Comparison of ENCODE assay signal across 10 mouse cellular contexts in genomic region chr14:31604916-31605315, GRCm38 (mm10). TPM values are rescaled to one million over a fixed set of nuclear protein-coding genes. Genes with fewer than 3 reads are reported as not detected.
DNase-seq lines count a peak whose midpoint lies in the region; ATAC-seq and TF ChIP-seq lines count a peak whose summit lies in the region.
"Had no signal": no experiment of that assay in that cellular context is flagged by ENCODE, and none has a peak within 500 bp of the region (broad histone marks: within the 10 kb centered on the region; RNA-seq: fewer than 3 reads in every experiment).

No protein-coding gene starts in this region.

- H3K36me3 ChIP-seq in kidney, postnatal 0 days (ENCODE audit: insufficient read depth, low read length), result no peaks in the 10 kb centered on the region
- no peaks in the 10 kb centered on the region for H3K36me3 ChIP-seq in kidney, embryonic 14.5 days (ENCODE audit: control insufficient read depth, insufficient read depth, low read length)
- H3K36me3 ChIP-seq: limb, embryonic 15.5 days had no signal

- no peak overlapping the region for H3K4me3 ChIP-seq in kidney, postnatal 0 days (replicated peaks; ENCODE audit: low read depth, low read length)
- no peak overlapping the region for H3K4me3 ChIP-seq in kidney, embryonic 14.5 days (ENCODE audit: low read length)
- H3K4me3 ChIP-seq: limb, embryonic 15.5 days had no signal

- ATAC-seq in kidney, postnatal 0 days (replicated peaks; ENCODE audit: low FRiP score, low read depth), result no peak
- ATAC-seq in kidney, embryonic 14.5 days (ENCODE audit: low FRiP score, low TSS enrichment), result no peak
- ATAC-seq in Patski, result no peak

- CTCF ChIA-PET in Patski (lab: Charles Lee), result interaction anchor here (2.1 to 3.2 kb wide), 3 partner anchors 10 to 85 kb away, joined by 4 to 17 read pairs (median 8); no protein-coding TSS in a partner anchor

- POLR2A ChIA-PET in Patski (lab: Charles Lee), result no interaction called here

- H3K27ac ChIP-seq in kidney, postnatal 0 days, result no peak overlapping the region
- no peak overlapping the region for H3K27ac ChIP-seq in kidney, embryonic 14.5 days (ENCODE audit: low read depth, low read length)
- H3K27ac ChIP-seq: limb, embryonic 15.5 days had no signal

- H3K4me2 ChIP-seq in kidney, postnatal 0 days (ENCODE audit: low read length), result no peak overlapping the region
- no peak overlapping the region for H3K4me2 ChIP-seq in kidney, embryonic 14.5 days (replicated peaks; ENCODE audit: low read depth, low read length)
- H3K4me2 ChIP-seq: limb, embryonic 15.5 days had no signal

- no peaks in the 10 kb centered on the region for H3K27me3 ChIP-seq in kidney, postnatal 0 days (ENCODE audit: insufficient read depth, low read length)
- H3K27me3 ChIP-seq in kidney, embryonic 14.5 days (ENCODE audit: control insufficient read depth, insufficient read depth, low read length), result no peaks in the 10 kb centered on the region
- no peaks in the 10 kb centered on the region for H3K27me3 ChIP-seq in Patski
- H3K27me3 ChIP-seq: limb, embryonic 15.5 days had no signal

- 73% methylated on average over 5 of the region's 5 CpGs for whole genome bisulfite sequencing in kidney, postnatal 0 days
- 77% methylated on average over 5 of the region's 5 CpGs for WGBS in kidney, embryonic 14.5 days

- in situ Hi-C loops in Patski (cut with MboI; ENCODE audit: low pct_unique_long_range_greater_than_20kb), result loop anchor here (5.0 kb wide), 1 partner anchor 88 kb away; no protein-coding TSS in a partner anchor

- H3K9ac ChIP-seq in kidney, postnatal 0 days (ENCODE audit: low read depth, low read length), result no peak overlapping the region
- H3K9ac ChIP-seq in kidney, embryonic 14.5 days (ENCODE audit: low read depth, low read length), result no peak overlapping the region
- H3K9ac ChIP-seq: limb, embryonic 15.5 days had no signal

- TF ChIP-seq CTCF in kidney, postnatal 0 days (IDR thresholded peaks at IDR 0.05; ENCODE audit: low read depth), result peak; percentile 71
- TF ChIP-seq CTCF in Patski (IDR thresholded peaks at IDR 0.05), result peak; percentile 58

- no peaks in the 10 kb centered on the region for H3K4me1 ChIP-seq in kidney, postnatal 0 days (replicated peaks; ENCODE audit: insufficient read depth, low read length)
- no peaks in the 10 kb centered on the region for H3K4me1 ChIP-seq in kidney, embryonic 14.5 days (ENCODE audit: control insufficient read depth, insufficient read depth, low read length)

- no peaks in the 10 kb centered on the region for H3K9me3 ChIP-seq in kidney, postnatal 0 days (replicated peaks; ENCODE audit: low read length)
- H3K9me3 ChIP-seq in kidney, embryonic 14.5 days (ENCODE audit: control insufficient read depth, low read length), result no peaks in the 10 kb centered on the region
- H3K9me3 ChIP-seq: limb, embryonic 15.5 days had no signal

- DNase-seq in kidney, postnatal 0 days (ENCODE audit: low spot score), result peak; percentile 71
- no peak for DNase-seq in Patski (ENCODE audit: low read depth, low spot score)
- peak; percentile 37 to 63 for DNase-seq in cerebellum, postnatal 25 days
- peak; percentile 36 for DNase-seq in lung, postnatal 36 days
- no peak for DNase-seq in layer of hippocampus, adult 9-10 months (ENCODE audit: low spot score)
- no peak for DNase-seq in neural tube, embryonic 10.5 days (ENCODE audit: extremely low spot score, low spot score)
- DNase-seq in gastrocnemius, postnatal 25 days, result no peak
- DNase-seq: adrenal gland, postnatal 25 days had no signal

RNA-seq across cellular contexts. Expression of gene Colq, which starts 13.8 kb away (rescaled TPM):
- 1.3 TPM in 2 replicates for polyA plus RNA-seq in kidney, postnatal 0 days (2015; fragmentation: Nextera tagmentation; extraction: Ambion mirVana)
- 1.8 and 3.2 TPM in 2 replicates for polyA plus RNA-seq in kidney, embryonic 14.5 days (2014; fragmentation: Nextera tagmentation; extraction: Ambion mirVana)
- polyA plus RNA-seq in Patski (2021), result not detected
- 1 to 10 TPM; 6.4 to 9.6 TPM for total RNA-seq in gastrocnemius, postnatal 25 days (2021)
- total RNA-seq: adrenal gland, postnatal 25 days had no signal

RNA-seq across cellular contexts. Expression of gene Gm49387, which starts 35.8 kb away (rescaled TPM):
- 2.9 TPM in 1 of 2 replicates, not detected in the other for polyA plus RNA-seq in kidney, postnatal 0 days (2015; fragmentation: Nextera tagmentation; extraction: Ambion mirVana)
- 3.3 TPM in 1 of 2 replicates, not detected in the other for polyA plus RNA-seq in kidney, embryonic 14.5 days (2014; fragmentation: Nextera tagmentation; extraction: Ambion mirVana)
- polyA plus RNA-seq in Patski (2021), result 5.8 TPM
- 1 to 10 TPM in 1 of 2 experiments, under 1 TPM in 1; 0.79 to 1.3 TPM for total RNA-seq in gastrocnemius, postnatal 25 days (2021)

RNA-seq across cellular contexts. Expression of gene Btd, which starts 35.9 kb away (rescaled TPM):
- polyA plus RNA-seq in kidney, postnatal 0 days (2015; fragmentation: Nextera tagmentation; extraction: Ambion mirVana), result 60.6 and 64.5 TPM in 2 replicates
- 27.9 and 30.9 TPM in 2 replicates for polyA plus RNA-seq in kidney, embryonic 14.5 days (2014; fragmentation: Nextera tagmentation; extraction: Ambion mirVana)
- 42.7 TPM for polyA plus RNA-seq in Patski (2021)
- 1 to 10 TPM; 4.1 to 6.2 TPM for total RNA-seq in gastrocnemius, postnatal 25 days (2021)

RNA-seq across cellular contexts. Expression of gene Hacl1, which starts 36.2 kb away (rescaled TPM):
- 68.9 and 76.3 TPM in 2 replicates for polyA plus RNA-seq in kidney, postnatal 0 days (2015; fragmentation: Nextera tagmentation; extraction: Ambion mirVana)
- 11.5 and 20.6 TPM in 2 replicates for polyA plus RNA-seq in kidney, embryonic 14.5 days (2014; fragmentation: Nextera tagmentation; extraction: Ambion mirVana)
- 27.5 TPM for polyA plus RNA-seq in Patski (2021)
- total RNA-seq in gastrocnemius, postnatal 25 days (2021), result 1 to 10 TPM; 3.7 to 7.8 TPM

Comparison
In these comparisons a context has a peak if more than half of its experiments do, and no peak if none do; other contexts are left out.
1. DNase-seq: peak in kidney, postnatal 0 days (single experiment), cerebellum, postnatal 25 days (2 of 2) and lung, postnatal 36 days (single experiment); none in Patski (single experiment), layer of hippocampus, adult 9-10 months (single experiment), neural tube, embryonic 10.5 days (single experiment) and gastrocnemius, postnatal 25 days (single experiment).